ENCODE assay signal across 8 mouse cellular contexts in the genomic region with DNA sequence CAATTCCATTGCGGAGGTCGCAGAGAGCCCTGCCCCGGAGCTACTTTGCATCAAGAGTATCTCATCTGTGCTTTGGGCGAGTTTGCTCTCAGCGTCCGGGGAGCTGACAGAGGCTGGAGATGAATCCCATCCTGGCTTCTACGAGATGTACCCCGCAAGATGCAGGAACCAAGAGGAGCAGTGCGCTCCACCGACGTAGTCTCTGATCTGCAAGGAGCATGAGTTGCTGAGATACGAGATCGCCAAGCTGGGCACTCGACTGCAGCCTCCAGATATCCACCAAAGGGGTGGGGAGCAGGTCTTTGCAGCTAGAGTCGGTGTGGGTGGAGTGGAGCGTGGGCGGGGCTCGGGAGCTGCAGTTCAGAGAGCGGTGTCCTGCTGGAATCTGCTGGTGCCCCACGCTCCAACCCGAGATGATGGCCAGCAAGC. TPM values are rescaled to one million over a fixed set of nuclear protein-coding genes. Genes with fewer than 3 reads are reported as not detected.
DNase-seq lines count a peak whose midpoint lies in the region; ATAC-seq and TF ChIP-seq lines count a peak whose summit lies in the region.

Gene Ube2l6, plus strand, starts transcription at position 336 of the 429 bp plus-strand sequence.

- no peaks in the 10 kb centered on the region for H3K9me3 ChIP-seq in lung, embryonic 14.5 days (ENCODE audit: low read depth, low read length)

- H3K36me3 ChIP-seq in lung, embryonic 14.5 days (ENCODE audit: insufficient read depth): no peaks in the 10 kb centered on the region

- peak; percentile 80 for DNase-seq in NIH3T3 (ENCODE audit: low read depth)
- peak; percentile 72 for DNase-seq in cerebellum, adult 9-10 months
- DNase-seq in frontal cortex, adult 2 months (ENCODE audit: extremely low spot score in 1 of 2, low spot score in 1 of 2): peak; percentile 63 to 75
- peak; percentile 20 to 44 for DNase-seq in layer of hippocampus, adult 2 months (ENCODE audit: low spot score in 2 of 2)
- peak; percentile 80 for DNase-seq in lung, embryonic 14.5 days
- DNase-seq in thymus, postnatal 10 days (ENCODE audit: low spot score in 2 of 2): peak; percentile 8 to 11

- peak within 1 kb of the TSS; percentile 97 for H3K4me2 ChIP-seq in lung, embryonic 14.5 days

- peak within 1 kb of the TSS; percentile 66 for H3K27ac ChIP-seq in layer of hippocampus, adult 2 months
- H3K27ac ChIP-seq in lung, embryonic 14.5 days (ENCODE audit: low read depth): peak within 1 kb of the TSS; percentile 46; the same call in 1 of the 2 replicates
- H3K27ac ChIP-seq in olfactory bulb, adult 2 months (ENCODE audit: insufficient read depth, low read depth, low read length): 0 out of 2 replicates have a peak within 1 kb of the TSS, but pooled peaks have one; percentile 24

- H3K27me3 ChIP-seq in lung, embryonic 14.5 days (ENCODE audit: insufficient read depth, low read length): no peaks in the 10 kb centered on the region

- TF ChIP-seq CTCF in layer of hippocampus, adult 2 months (conservative IDR thresholded peaks at IDR 0.05): no peak
- TF ChIP-seq CTCF in lung, embryonic 14.5 days (IDR thresholded peaks at IDR 0.05; ENCODE audit: low read depth): no peak
- no peak for TF ChIP-seq CTCF in olfactory bulb, adult 2 months (IDR thresholded peaks at IDR 0.05; ENCODE audit: insufficient read depth, low read depth, low read length)

- WGBS in lung, embryonic 14.5 days: under 1% methylated on average over 21 of the region's 21 CpGs
- under 1% methylated on average over 21 of the region's 21 CpGs for WGBS in olfactory bulb, adult 2 months

- TF ChIP-seq POLR2A in olfactory bulb, adult 2 months (IDR thresholded peaks at IDR 0.05; ENCODE audit: insufficient read depth, low read depth, low read length): no peak

- H3K4me3 ChIP-seq in layer of hippocampus, adult 2 months: peak within 1 kb of the TSS; percentile 76
- H3K4me3 ChIP-seq in lung, embryonic 14.5 days (ENCODE audit: low read depth, low read length): peak within 1 kb of the TSS; percentile 69
- H3K4me3 ChIP-seq in olfactory bulb, adult 2 months (ENCODE audit: insufficient read depth, low read depth, low read length): peak within 1 kb of the TSS; percentile 71

- H3K4me1 ChIP-seq in lung, embryonic 14.5 days (ENCODE audit: insufficient read depth): no peaks in the 10 kb centered on the region
- peaks cover 4% of the 10 kb centered on the region; the same call in 1 of the 2 replicates for H3K4me1 ChIP-seq in olfactory bulb, adult 2 months (ENCODE audit: control insufficient read depth, insufficient read depth, low read length)

- peak within 1 kb of the TSS; percentile 62 for H3K9ac ChIP-seq in lung, embryonic 14.5 days

- peak; percentile 66 to 78 for ATAC-seq in hematopoietic stem cell, adult 5-6 weeks (replicated peaks in 1 of 2; ENCODE audit: insufficient read depth in 1 of 2, low FRiP score in 2 of 2, low TSS enrichment in 1 of 2, low read depth in 1 of 2, poor library complexity in 2 of 2, severe bottlenecking in 2 of 2)
- peak; percentile 82 for ATAC-seq in lung, embryonic 14.5 days (ENCODE audit: insufficient read depth)

RNA-seq across cellular contexts. Expression of gene Ube2l6, which starts in this region (rescaled TPM):
- polyA plus RNA-seq in frontal cortex, adult 2 months (2012; rRNA removed): 10.2 TPM in 2 replicates
- 39.4 and 43.4 TPM in 2 replicates for total RNA-seq in hematopoietic stem cell, adult 5-6 weeks (2017)
- 1 to 10 TPM; 6.0 to 6.1 TPM for total RNA-seq in layer of hippocampus, adult 2 months (2021)
- polyA plus RNA-seq in lung, embryonic 14.5 days (2014; fragmentation: Nextera tagmentation; extraction: Ambion mirVana): 39.1 and 40.0 TPM in 2 replicates
- not detected in 2 replicates for polyA plus RNA-seq in olfactory bulb, adult 2 months (2012; ENCODE audit: insufficient read depth, insufficient read length, low replicate concordance, missing spikeins)

Comparison
In these comparisons a context has a peak if more than half of its experiments do, and no peak if none do; other contexts are left out.
1. Peak in every context shown above with its lines: DNase-seq, ATAC-seq, H3K4me3 ChIP-seq and H3K27ac ChIP-seq.
2. DNase-seq: peak in every context shown above with its lines; median percentile 80 in NIH3T3; 80 in lung, embryonic 14.5 days; 72 in cerebellum, adult 9-10 months; 69 in frontal cortex, adult 2 months; 32 in layer of hippocampus, adult 2 months; 10 in thymus, postnatal 10 days.